Mouse (Mus musculus) left cerebral cortex, adult 2 months (tissue): Measurements from ENCODE around the gene Ephx3. TPM values are rescaled to one million over a fixed set of nuclear protein-coding genes. Genes with fewer than 3 reads are reported as not detected.

ENCODE experiments used
- DNase-seq, 2 experiments: peaks; one replicate each; pipeline ENCODE4 v3.0.0; 2021 to 2022; ENCODE audit warnings: low spot score in 2 of 2, mixed read lengths in 1 of 2; ENCODE audit errors: extremely low spot score in 1 of 2
- H3K27ac ChIP-seq: fragments of 200-600 bp; 2 replicates; pipeline ENCODE4 v1.8.1; 2022
- H3K4me3 ChIP-seq: fragments of 200-600 bp; 2 replicates; pipeline ENCODE4 v1.8.1; 2022
- CTCF ChIP-seq: fragments of 200-600 bp; IDR thresholded peaks from 2 replicates; pipeline ENCODE4 v1.8.1; 2022; ENCODE audit warnings: antibody characterized with exemption, mild to moderate bottlenecking, moderate library complexity
- intact Hi-C: fragments of 180-260 bp; cut with DNase I; formaldehyde crosslinking; loops from one replicate; pipeline ENCODE4 v1.15.1; 2025
- total RNA-seq, 2 experiments: library from RNA; stranded (reverse); gene quantifications; 2 replicates each; pipeline ENCODE4 v1.2.3; 2021

The Ephx3 gene
- total RNA-seq, 2 experiments from 2014 or later, result 0.28 to 0.29 TPM

DNA sequence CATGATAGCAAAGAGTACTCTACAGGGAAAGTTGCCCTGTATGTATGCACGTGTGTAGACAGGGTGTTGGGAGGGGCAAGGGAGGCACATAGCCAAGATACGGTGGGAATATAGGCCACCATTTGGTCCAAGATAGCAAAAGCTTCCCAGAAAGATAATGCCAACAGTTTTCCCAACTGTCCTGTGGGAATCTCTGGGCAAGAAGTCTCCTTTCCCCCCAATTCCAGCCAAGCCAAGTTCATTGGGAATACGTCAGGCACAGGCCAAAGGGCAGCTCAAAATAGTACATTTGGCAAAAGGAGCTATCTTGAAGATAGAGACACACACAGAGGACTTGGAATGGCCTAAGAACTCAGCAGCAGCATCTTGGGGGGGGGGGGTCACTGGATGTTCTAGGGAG is 16.0 kb upstream of the Ephx3 start:
- TF ChIP-seq CTCF, result no peak
- H3K4me3 ChIP-seq, result no peak overlapping the region
- no peak overlapping the region for H3K27ac ChIP-seq
- DNase-seq, result no peak
- intact Hi-C loops, result loop anchor here (10.0 kb wide), 1 partner anchor 521 kb away; no protein-coding TSS in a partner anchor

- no peak overlapping the region for H3K27ac ChIP-seq
- H3K4me3 ChIP-seq, result no peak overlapping the region
- DNase-seq, result no peak
- TF ChIP-seq CTCF, result no peak
- intact Hi-C loops, result loop anchor here (10.0 kb wide), 1 partner anchor 518 kb away; no protein-coding TSS in a partner anchor
Observed at GRCm38 (mm10) chr17:32202972-32203371, 13.6 kb upstream of the Ephx3 start.

DNA sequence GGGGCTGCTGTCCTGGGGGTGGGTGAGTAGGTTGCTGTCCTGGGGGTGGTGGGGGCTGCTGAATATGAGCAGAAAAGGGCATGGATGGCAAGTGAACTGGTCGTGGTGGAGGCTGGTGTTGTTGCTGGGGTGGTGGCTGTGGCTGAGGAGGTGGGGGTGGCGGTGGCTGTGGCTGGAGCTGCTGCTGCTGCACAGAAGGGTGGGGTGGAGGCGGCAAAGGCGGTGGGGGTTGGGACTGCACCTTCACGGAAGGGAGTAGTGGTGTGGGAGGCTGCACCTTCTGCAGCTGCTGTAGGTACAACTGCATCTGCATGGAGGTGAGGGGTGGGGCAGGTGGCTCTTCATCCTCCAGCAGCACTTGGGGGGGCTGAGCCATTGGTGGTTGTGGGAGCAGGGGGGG is 11.7 kb upstream of the Ephx3 start:
- intact Hi-C loops, result loop anchor here (10.0 kb wide), 1 partner anchor 516 kb away; no protein-coding TSS in a partner anchor
- no peak for TF ChIP-seq CTCF
- Histone ChIP-seq H3K27ac (no peak overlapping the region), H3K4me3 (no peak overlapping the region)
- no peak for DNase-seq

DNA sequence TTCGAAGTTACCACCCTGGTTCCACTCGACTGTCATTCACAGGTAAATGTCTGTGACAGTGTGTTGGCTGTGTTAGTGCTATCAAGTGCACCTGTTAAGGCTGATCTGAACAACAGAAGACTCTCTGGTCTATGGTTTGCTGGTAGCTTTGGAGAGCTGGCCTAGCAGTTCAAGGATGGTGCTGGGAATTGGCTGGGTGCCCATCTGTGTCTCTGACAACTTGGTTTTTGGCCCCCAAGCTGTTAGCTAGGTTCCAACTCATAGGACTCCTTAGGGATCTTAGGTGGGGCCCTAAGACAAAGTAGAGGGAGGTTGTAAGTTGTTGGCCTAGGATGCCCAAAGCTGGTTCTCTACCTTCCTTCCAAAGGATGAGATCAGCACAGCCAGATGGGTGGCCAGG is 10.4 kb upstream of the Ephx3 start:
- no peak overlapping the region for H3K27ac ChIP-seq
- intact Hi-C loops, result loop anchor here (10.0 kb wide), 1 partner anchor 515 kb away; no protein-coding TSS in a partner anchor
- no peak for DNase-seq
- TF ChIP-seq CTCF, result no peak
- no peak overlapping the region for H3K4me3 ChIP-seq

DNA sequence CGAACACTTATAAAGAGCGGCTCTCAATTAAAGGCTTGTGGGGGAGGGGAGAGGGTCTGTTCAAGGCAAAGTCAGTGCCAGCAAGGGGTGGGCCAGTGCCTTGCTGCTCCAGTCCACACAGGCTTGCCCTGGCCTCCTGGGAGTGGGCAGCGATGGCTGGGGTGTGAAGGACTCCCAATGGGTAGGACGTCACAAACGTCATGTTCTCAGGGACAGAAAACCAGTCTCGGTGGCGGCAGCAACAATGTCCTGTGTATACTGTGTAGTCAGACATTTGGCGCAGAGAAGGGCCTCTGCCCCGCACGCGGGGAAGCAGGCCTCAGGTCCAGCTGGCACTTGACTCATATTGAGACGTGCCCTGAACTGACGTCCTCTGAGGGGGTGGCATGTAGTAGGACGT is 7.8 kb upstream of the Ephx3 start:
- Histone ChIP-seq H3K4me3 (no peak overlapping the region), H3K27ac (no peak overlapping the region)
- intact Hi-C loops, result no loop called here
- no peak for TF ChIP-seq CTCF
- no peak for DNase-seq

DNA sequence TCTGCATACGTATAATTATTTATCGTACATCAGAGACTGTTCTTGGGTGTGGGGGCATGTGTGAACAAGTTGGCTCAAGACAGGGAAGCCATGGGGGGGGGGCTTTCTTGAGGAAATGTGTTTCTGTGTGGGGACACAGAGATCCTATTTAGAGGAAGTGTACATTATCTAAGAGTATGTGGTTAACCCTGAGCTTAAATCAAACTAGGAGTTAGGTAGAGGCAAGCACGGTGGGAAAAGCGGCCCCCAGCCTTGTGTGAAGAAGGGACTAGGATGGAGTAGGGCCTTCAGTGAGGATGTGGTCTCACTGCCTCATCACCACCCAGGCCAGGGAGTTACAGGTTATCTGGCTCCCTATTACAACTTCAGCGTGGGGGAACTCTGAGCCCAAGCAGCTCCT is 6.4 kb upstream of the Ephx3 start:
- no peak for TF ChIP-seq CTCF
- intact Hi-C loops, result no loop called here
- no peak overlapping the region for H3K27ac ChIP-seq
- H3K4me3 ChIP-seq, result no peak overlapping the region
- no peak for DNase-seq

- no peak for DNase-seq
- no peak for TF ChIP-seq CTCF
- H3K4me3 ChIP-seq, result no peak overlapping the region
- H3K27ac ChIP-seq, result no peak overlapping the region
- intact Hi-C loops, result no loop called here
Observed at GRCm38 (mm10) chr17:32193010-32193409, 3.7 kb upstream of the Ephx3 start.

- intact Hi-C loops, result no loop called here
Observed at GRCm38 (mm10) chr17:32189850-32190249, 501 bp upstream of the Ephx3 start.

GRCm38 (mm10) chr17:32183017-32183416 is 6.3 kb downstream of the Ephx3 start:
- TF ChIP-seq CTCF, result no peak

More at GRCm38 (mm10) chr17:32189850-32190249, 501 bp upstream of the Ephx3 start:
- TF ChIP-seq CTCF, result no peak
- no peak for DNase-seq
- H3K27ac ChIP-seq, result no peak overlapping the region
- H3K4me3 ChIP-seq, result no peak overlapping the region

DNA sequence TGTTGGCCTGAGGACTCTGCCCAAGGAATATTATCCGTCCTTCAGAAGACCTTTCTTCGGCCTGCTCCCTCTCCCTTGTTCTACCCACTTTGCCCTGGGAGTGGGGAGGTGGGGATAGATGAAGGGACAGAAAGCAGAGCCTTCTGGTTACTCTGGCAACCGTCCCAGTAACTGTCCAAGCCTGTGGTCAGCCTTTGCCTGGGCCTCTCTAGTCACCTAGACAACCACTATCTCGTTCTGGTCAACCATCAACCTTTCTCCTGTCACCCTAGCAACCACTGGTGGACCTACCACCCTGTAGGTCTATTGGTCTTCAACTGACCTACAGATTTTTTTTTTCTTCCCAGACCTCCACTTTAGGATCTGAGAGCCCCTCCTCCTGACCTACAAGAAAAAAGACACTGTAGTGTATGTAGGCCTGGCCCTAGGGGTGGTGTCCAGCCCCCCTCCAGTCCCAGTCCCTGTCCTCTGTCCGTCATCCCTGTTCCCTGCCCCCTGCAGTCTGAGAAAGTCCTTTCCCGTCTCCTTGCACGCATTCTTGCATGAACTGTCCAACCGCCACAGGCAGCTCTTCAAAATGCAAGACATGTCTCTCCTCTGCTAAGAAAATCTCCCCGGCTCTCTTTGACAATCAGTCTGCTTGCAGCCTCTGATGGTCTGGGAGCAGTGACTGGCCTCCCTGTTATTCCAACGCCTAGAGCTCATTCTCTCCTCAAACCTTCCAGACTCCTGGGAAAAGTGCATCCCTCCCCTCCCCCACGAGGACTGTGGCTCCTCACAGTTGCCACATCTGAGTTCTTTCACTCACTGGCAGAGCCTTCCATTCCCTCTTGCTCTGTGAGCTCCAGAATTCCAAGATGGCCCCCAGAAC is 9.5 kb downstream of the Ephx3 start:
- no peak for TF ChIP-seq CTCF
- DNase-seq, result no peak
- Histone ChIP-seq H3K4me3 (no peak overlapping the region), H3K27ac (no peak overlapping the region)
- intact Hi-C loops, result no loop called here

More at GRCm38 (mm10) chr17:32183017-32183416, 6.3 kb downstream of the Ephx3 start:
- H3K27ac ChIP-seq, result no peak overlapping the region
- intact Hi-C loops, result no loop called here
- DNase-seq, result no peak
- H3K4me3 ChIP-seq, result no peak overlapping the region

- H3K4me3 ChIP-seq, result no peak overlapping the region
- no peak for TF ChIP-seq CTCF
- intact Hi-C loops, result no loop called here
- no peak for DNase-seq
- H3K27ac ChIP-seq, result no peak overlapping the region
Observed at GRCm38 (mm10) chr17:32176919-32177318, 12.4 kb downstream of the Ephx3 start.

GRCm38 (mm10) chr17:32173166-32173565 is 16.2 kb downstream of the Ephx3 start:
- no peak overlapping the region for H3K4me3 ChIP-seq
- no peak overlapping the region for H3K27ac ChIP-seq
- intact Hi-C loops, result no loop called here
- no peak for DNase-seq
- no peak for TF ChIP-seq CTCF

DNA sequence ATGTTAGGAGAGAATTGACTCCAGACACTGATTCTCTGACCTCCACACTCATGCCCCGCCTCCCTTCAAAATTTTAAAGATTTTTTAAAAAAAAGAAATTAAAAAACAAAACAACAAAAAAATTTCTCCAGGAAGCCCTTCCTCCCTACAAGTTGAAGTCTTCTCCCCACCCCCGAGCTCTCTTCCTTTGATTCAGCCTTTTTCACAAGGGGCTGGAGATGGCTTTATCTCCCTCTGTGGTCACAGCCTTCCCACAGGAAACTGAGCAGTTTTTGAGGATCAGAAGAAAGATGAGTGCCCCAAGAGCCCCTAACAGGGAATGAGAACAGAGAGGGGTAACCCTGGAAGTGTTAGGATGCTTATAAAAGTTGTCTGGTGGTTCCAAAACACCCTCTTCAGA is 16.9 kb downstream of the Ephx3 start:
- no peak for TF ChIP-seq CTCF
- Histone ChIP-seq H3K27ac (no peak overlapping the region), H3K4me3 (no peak overlapping the region)
- no peak for DNase-seq
- intact Hi-C loops, result no loop called here
